Mouse (Mus musculus): ENCODE measurements around the gene Slc26a9. TPM values are rescaled to one million over a fixed set of nuclear protein-coding genes. Genes with fewer than 3 reads are reported as not detected.

Gene Slc26a9
- 0.68 and 3.6 TPM in 2 replicates for polyA plus RNA-seq (2015; fragmentation: Nextera tagmentation; extraction: Ambion mirVana)

- H3K4me1 ChIP-seq (replicated peaks): 0 out of 2 replicates have a peak, but pooled peaks cover 4% of the 10 kb centered on the region
- no peak within 1 kb of the TSS for H3K27ac ChIP-seq
- no peaks in the 10 kb centered on the region for H3K9me3 ChIP-seq
- no peak within 1 kb of the TSS for H3K4me3 ChIP-seq (replicated peaks)
- no peak within 1 kb of the TSS for H3K9ac ChIP-seq
- no peaks in the 10 kb centered on the region for H3K27me3 ChIP-seq (replicated peaks)
- H3K4me2 ChIP-seq (replicated peaks): no peak within 1 kb of the TSS
- H3K36me3 ChIP-seq: no peaks in the 10 kb centered on the region
- WGBS: 39% methylated on average over 10 of the region's 10 CpGs
- ATAC-seq: peak; percentile 82
Observed at GRCm38 (mm10) chr1:131743868-131744464, at the start of gene Slc26a9. TSS of gene Slc26a9 (plus strand) at chr1:131744022.

DNA sequence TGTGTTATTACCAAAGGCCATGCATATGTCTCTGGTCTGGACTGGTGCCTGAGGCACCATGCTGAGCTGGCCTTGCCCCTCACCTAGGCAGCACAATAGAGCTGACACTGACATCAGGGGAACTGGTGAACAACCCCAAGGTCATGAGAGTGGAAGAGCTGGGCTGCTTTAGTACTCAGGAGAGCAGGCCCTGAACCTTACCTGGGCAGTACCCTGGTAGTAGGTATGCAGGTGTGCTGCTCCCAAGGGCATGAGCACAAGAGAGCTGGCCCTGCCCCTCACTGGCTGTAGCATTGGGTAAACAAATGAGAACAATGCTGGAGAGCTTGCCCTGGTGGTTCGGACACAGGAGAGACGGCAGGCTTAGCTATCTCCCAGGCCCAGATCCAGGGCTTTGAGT, 48.5 kb upstream of the Slc26a9 start:
- no peak overlapping the region for H3K27ac ChIP-seq
- no peaks in the 10 kb centered on the region for H3K27me3 ChIP-seq (replicated peaks)
- H3K36me3 ChIP-seq: no peaks in the 10 kb centered on the region
- no peak overlapping the region for H3K4me2 ChIP-seq (replicated peaks)
- H3K9me3 ChIP-seq: no peaks in the 10 kb centered on the region
- no peaks in the 10 kb centered on the region for H3K4me1 ChIP-seq (replicated peaks)
- H3K4me3 ChIP-seq (replicated peaks): no peak overlapping the region
- H3K9ac ChIP-seq: no peak overlapping the region
- 66% methylated on average over 2 of the region's 2 CpGs for WGBS
- peak; percentile 49 for ATAC-seq

DNA sequence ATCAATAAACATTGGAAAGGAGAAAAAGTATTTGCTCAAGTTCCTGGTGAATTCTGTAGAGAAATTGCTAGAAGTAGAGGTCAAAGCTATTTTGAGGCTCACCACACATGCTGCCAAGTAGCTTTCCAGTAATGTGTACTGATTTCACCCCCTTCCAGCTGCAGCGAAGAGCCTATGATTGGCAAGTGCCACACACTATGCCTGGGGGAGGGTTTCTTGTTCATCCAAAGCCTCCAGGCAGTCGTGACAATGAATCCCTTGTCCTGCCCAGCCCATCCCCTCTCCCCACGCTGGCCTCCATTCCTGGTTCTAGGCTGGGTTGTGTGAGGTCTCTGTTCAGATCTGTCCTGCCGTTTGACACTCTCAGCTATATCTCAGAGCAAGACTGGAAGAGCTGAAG, 47.5 kb upstream of the Slc26a9 start:
- no peaks in the 10 kb centered on the region for H3K9me3 ChIP-seq
- WGBS: 64% methylated on average over 4 of the region's 4 CpGs

GRCm38 (mm10) chr1:131698770-131699169, 45.1 kb upstream of the Slc26a9 start:
- Histone ChIP-seq H3K27me3 (replicated peaks) (no peaks in the 10 kb centered on the region), H3K9ac (no peak overlapping the region), H3K4me1 (replicated peaks) (no peaks in the 10 kb centered on the region), H3K4me3 (replicated peaks) (no peak overlapping the region), H3K4me2 (replicated peaks) (no peak overlapping the region), H3K9me3 (no peaks in the 10 kb centered on the region), H3K36me3 (no peaks in the 10 kb centered on the region), H3K27ac (no peak overlapping the region)
- ATAC-seq: no peak
- 89% methylated on average over 3 of the region's 3 CpGs for WGBS

More for the DNA sequence above, 47.5 kb upstream of the Slc26a9 start:
- Histone ChIP-seq H3K9ac (no peak overlapping the region), H3K36me3 (no peaks in the 10 kb centered on the region), H3K27ac (no peak overlapping the region), H3K4me1 (replicated peaks) (no peaks in the 10 kb centered on the region), H3K4me3 (replicated peaks) (no peak overlapping the region), H3K4me2 (replicated peaks) (no peak overlapping the region), H3K27me3 (replicated peaks) (no peaks in the 10 kb centered on the region)
- no peak for ATAC-seq

GRCm38 (mm10) chr1:131699642-131700041, 44.2 kb upstream of the Slc26a9 start:
- H3K9ac ChIP-seq: no peak overlapping the region
- 70% methylated on average over 4 of the region's 4 CpGs for WGBS
- ATAC-seq: no peak
- H3K27me3 ChIP-seq (replicated peaks): no peaks in the 10 kb centered on the region
- H3K4me1 ChIP-seq (replicated peaks): no peaks in the 10 kb centered on the region
- H3K4me3 ChIP-seq (replicated peaks): no peak overlapping the region
- no peaks in the 10 kb centered on the region for H3K9me3 ChIP-seq
- no peaks in the 10 kb centered on the region for H3K36me3 ChIP-seq
- no peak overlapping the region for H3K27ac ChIP-seq
- no peak overlapping the region for H3K4me2 ChIP-seq (replicated peaks)

DNA sequence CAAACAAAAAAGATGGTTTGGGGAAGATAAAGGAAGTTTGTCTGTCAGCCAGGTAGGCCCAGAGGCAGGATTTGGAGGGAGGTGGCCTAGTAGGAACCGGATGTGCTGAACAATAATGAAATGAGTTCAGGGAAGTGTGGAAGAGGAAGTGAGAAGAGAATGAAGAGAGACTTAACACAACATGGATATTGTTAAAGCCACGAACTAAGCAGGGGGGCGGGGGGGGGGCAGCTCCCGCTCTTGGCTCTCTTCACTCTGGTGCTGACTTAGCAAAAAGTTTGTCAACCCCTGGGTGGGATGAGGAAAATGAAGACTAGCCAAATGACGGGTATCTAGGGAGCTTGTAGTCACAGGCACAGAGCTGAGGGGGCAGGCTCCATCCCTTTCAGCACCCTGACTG, 43.4 kb upstream of the Slc26a9 start:
- no peak for ATAC-seq
- H3K4me2 ChIP-seq (replicated peaks): no peak overlapping the region
- H3K27me3 ChIP-seq (replicated peaks): no peaks in the 10 kb centered on the region
- H3K9me3 ChIP-seq: no peaks in the 10 kb centered on the region
- H3K4me1 ChIP-seq (replicated peaks): no peaks in the 10 kb centered on the region
- WGBS: 71% methylated on average over 5 of the region's 5 CpGs
- no peak overlapping the region for H3K4me3 ChIP-seq (replicated peaks)
- H3K36me3 ChIP-seq: no peaks in the 10 kb centered on the region
- no peak overlapping the region for H3K9ac ChIP-seq
- H3K27ac ChIP-seq: no peak overlapping the region

- no peaks in the 10 kb centered on the region for H3K9me3 ChIP-seq
- H3K4me3 ChIP-seq (replicated peaks): no peak overlapping the region
- H3K9ac ChIP-seq: no peak overlapping the region
- 83% methylated on average over 5 of the region's 5 CpGs for WGBS
- no peaks in the 10 kb centered on the region for H3K4me1 ChIP-seq (replicated peaks)
- no peaks in the 10 kb centered on the region for H3K36me3 ChIP-seq
- no peaks in the 10 kb centered on the region for H3K27me3 ChIP-seq (replicated peaks)
- no peak overlapping the region for H3K4me2 ChIP-seq (replicated peaks)
- H3K27ac ChIP-seq: no peak overlapping the region
- ATAC-seq: no peak
Observed at GRCm38 (mm10) chr1:131701391-131701790, 42.4 kb upstream of the Slc26a9 start.

- WGBS: 51% methylated on average over 8 of the region's 8 CpGs
- no peaks in the 10 kb centered on the region for H3K9me3 ChIP-seq
- no peaks in the 10 kb centered on the region for H3K27me3 ChIP-seq (replicated peaks)
- H3K36me3 ChIP-seq: no peaks in the 10 kb centered on the region
- no peak overlapping the region for H3K9ac ChIP-seq
- no peaks in the 10 kb centered on the region for H3K4me1 ChIP-seq (replicated peaks)
- no peak for ATAC-seq
- no peak overlapping the region for H3K4me2 ChIP-seq (replicated peaks)
- H3K27ac ChIP-seq: no peak overlapping the region
- no peak overlapping the region for H3K4me3 ChIP-seq (replicated peaks)
Observed at GRCm38 (mm10) chr1:131702094-131702766, 41.6 kb upstream of the Slc26a9 start.

- H3K4me1 ChIP-seq (replicated peaks): no peaks in the 10 kb centered on the region
- 73% methylated on average over 2 of the region's 2 CpGs for WGBS
- no peak for ATAC-seq
- no peaks in the 10 kb centered on the region for H3K9me3 ChIP-seq
- no peaks in the 10 kb centered on the region for H3K36me3 ChIP-seq
- H3K9ac ChIP-seq: no peak overlapping the region
- no peak overlapping the region for H3K27ac ChIP-seq
- no peak overlapping the region for H3K4me3 ChIP-seq (replicated peaks)
- no peaks in the 10 kb centered on the region for H3K27me3 ChIP-seq (replicated peaks)
- H3K4me2 ChIP-seq (replicated peaks): no peak overlapping the region
Observed at GRCm38 (mm10) chr1:131703482-131703881, 40.3 kb upstream of the Slc26a9 start.

DNA sequence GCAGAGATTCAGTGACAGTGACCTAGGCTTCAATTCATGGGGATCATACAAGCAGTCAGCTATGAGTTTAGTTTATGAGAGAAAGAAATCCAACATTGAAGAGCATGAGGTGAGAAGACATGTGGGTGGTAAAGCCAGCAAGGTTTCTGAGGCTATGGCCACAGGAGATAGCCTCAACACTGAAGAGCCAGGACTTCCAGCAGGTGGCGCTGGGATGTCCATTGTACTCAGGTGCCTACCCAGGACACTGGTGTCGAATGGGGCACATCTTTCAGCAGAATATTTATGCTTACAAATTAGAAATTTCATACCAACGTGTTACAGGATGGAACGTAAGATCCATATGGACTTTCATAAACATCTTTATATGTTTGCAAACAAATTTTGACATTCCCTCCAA, 35.5 kb upstream of the Slc26a9 start:
- no peaks in the 10 kb centered on the region for H3K9me3 ChIP-seq
- no peak overlapping the region for H3K4me3 ChIP-seq (replicated peaks)
- H3K4me2 ChIP-seq (replicated peaks): no peak overlapping the region
- no peaks in the 10 kb centered on the region for H3K27me3 ChIP-seq (replicated peaks)
- no peak overlapping the region for H3K9ac ChIP-seq
- H3K27ac ChIP-seq: no peak overlapping the region
- no peaks in the 10 kb centered on the region for H3K4me1 ChIP-seq (replicated peaks)
- no peaks in the 10 kb centered on the region for H3K36me3 ChIP-seq
- WGBS: 25% methylated on average over 4 of the region's 4 CpGs
- ATAC-seq: no peak

- no peaks in the 10 kb centered on the region for H3K27me3 ChIP-seq (replicated peaks)
- H3K27ac ChIP-seq: no peak overlapping the region
- no peaks in the 10 kb centered on the region for H3K9me3 ChIP-seq
- no peak overlapping the region for H3K4me3 ChIP-seq (replicated peaks)
- H3K36me3 ChIP-seq: no peaks in the 10 kb centered on the region
- H3K4me1 ChIP-seq (replicated peaks): no peaks in the 10 kb centered on the region
- 76% methylated on average over 10 of the region's 10 CpGs for WGBS
- no peak for ATAC-seq
- H3K9ac ChIP-seq: no peak overlapping the region
- no peak overlapping the region for H3K4me2 ChIP-seq (replicated peaks)
Observed at GRCm38 (mm10) chr1:131711518-131711917, 32.3 kb upstream of the Slc26a9 start.

DNA sequence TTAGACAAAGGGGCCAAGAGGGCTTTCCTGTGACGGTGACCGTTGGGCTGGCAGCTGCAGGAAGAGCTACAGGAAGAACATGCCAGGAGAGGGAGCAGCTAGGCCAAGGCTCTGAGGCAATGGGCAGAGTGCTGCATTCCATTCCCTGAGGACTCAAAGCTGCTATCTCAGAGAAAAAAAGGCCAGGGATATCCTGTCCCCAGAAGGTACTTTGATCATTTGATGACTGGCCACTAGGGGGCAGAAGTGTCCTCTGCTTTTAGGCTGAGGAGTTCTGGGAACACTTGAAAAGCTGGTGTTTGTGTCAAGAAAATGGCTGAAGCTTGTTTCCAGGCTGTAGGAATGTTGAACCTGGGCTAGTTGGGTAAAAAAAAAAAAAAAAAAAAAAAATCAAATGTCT, 31.4 kb upstream of the Slc26a9 start:
- Histone ChIP-seq H3K27ac (no peak overlapping the region), H3K36me3 (no peaks in the 10 kb centered on the region), H3K27me3 (replicated peaks) (no peaks in the 10 kb centered on the region), H3K9me3 (no peaks in the 10 kb centered on the region), H3K4me1 (replicated peaks) (no peaks in the 10 kb centered on the region), H3K9ac (no peak overlapping the region), H3K4me3 (replicated peaks) (no peak overlapping the region), H3K4me2 (replicated peaks) (no peak overlapping the region)
- whole genome bisulfite sequencing: 26% methylated on average over 2 of the region's 2 CpGs
- peak; percentile 53; the same call in 1 of the 2 replicates for ATAC-seq
